Mouse (Mus musculus) frontal cortex, adult (tissue): ENCODE measurements around the gene Jmjd1c.

Source experiments
- ATAC-seq: cut with Nextera tagmentation; 2 replicates; pipeline ENCODE4 v1.9.2; 2017; ENCODE audit warnings: mild to moderate bottlenecking, moderate library complexity, mixed read lengths; ENCODE audit not compliant: low TSS enrichment

Jmjd1c gene

DNA sequence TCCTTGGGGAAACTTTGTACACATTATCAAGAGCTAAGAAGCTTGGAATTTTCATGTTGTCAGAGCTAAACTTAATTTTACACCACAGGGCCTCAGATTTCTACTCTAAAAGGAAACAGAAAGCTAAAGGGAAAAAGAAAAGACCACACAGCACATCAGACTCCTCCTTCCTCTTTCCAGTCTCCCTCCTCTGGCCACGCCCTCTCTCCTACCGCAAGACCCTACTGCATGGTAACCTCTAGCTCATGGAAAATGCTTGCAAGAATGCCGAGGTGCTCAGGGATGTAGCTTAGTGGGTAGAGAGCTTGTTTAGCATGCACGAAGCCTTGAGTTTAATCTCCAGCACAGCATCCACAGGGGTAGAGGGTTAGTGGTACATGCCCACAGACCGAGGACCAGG lies 24.0 kb upstream of the Jmjd1c start:
- ATAC-seq = no peak

DNA sequence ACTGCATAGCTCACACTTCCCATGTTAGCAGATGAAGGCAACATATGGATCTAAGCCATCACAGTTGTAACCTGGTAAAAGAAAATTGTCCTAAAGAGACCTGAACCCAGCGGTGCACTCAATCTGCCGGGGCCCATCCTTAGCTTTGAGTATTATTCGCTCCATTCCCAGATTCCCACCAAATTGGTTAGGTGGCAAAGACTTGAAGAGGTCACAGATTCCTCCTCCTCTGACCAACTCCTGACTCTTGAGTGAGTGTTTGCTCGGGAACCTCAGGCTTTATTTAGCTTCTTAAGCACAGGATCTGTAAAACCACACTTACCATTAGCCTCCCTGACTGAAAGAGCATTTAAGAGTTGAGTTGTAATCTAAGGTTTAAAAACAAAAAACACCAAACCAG lies 23.3 kb upstream of the Jmjd1c start:
- ATAC-seq = no peak

DNA sequence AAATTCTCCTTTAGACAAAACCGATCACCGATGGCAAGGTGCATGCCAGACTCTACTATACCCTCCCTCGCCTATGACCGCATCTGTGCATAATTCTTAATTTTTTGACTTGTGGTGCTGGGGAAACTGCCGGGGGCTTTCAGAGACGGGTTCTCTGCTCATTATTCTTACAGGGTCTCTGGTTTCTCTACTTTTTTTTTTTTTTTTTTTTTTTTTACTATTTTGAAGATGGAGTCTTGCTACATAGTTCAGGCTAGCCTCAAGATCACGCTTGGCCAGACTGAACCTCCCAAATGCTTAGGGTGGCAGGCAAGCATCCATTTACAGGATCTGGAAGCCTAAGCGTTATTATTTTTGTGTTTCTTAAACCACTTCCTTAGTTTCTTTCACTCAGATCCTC lies 22.3 kb upstream of the Jmjd1c start:
- ATAC-seq = no peak

DNA sequence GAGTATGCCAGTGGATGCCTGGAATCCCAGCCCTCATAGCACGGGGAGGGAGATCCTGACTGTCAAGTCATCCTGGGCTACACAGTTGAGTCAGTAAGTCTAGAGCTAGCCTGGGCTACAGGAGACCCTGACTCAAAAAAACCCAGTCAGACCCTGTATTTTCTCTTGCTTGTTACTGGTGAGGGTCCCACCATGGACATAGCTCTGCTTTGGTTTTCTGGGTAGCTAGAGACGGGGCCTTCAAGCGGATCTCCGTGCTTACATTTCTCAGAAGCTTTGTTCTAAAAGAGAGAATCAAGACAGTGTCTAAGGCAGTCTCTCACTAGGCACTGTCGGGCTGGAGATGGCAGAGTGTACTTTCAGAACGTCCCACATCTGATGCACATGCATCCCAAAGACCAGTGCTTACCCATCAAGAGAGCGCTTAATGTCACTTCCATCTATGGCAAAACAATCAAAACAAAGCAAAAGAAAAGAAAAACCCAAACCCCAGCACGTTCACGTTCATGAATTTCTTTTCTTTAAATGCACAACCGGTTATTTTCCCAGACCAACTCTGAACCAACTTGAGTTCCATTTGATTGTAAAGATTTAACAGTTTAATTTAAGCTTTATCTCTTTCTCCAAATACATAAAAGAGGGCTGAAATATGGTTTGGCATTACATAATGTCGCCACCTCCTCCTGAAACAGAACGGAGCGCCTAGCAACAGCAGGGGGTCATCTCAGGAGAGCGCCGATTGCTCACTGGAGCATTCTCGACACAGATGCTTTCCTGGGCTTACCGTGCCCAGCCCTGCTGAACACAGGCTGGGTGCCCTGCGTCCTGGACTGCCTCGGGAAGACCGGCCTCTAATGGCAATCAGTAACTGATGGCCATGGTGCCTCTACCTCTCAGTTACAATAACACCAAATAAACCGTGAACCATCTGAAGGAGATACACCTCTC lies 19.7 kb upstream of the Jmjd1c start:
- peak; percentile 90 for ATAC-seq

DNA sequence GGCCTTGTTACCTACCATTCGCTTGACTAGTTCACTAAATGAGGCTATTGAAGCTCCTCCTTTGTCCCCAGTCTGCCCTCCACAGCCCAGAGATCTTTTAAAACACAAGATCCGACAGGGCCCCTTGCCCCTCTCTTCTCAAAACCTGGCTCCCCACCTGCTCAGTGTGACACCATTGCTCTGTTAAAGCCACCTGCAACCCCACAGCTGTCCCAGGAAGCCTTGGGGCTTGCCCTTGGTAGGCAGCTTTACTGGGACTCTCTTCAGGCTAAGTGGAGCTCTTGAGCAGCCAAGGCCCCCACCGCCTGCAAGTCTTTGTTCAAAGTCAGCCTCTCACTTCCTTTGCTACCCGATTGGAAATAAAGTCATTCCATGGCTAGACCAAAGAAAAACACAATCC lies 16.9 kb upstream of the Jmjd1c start:
- ATAC-seq = no peak

DNA sequence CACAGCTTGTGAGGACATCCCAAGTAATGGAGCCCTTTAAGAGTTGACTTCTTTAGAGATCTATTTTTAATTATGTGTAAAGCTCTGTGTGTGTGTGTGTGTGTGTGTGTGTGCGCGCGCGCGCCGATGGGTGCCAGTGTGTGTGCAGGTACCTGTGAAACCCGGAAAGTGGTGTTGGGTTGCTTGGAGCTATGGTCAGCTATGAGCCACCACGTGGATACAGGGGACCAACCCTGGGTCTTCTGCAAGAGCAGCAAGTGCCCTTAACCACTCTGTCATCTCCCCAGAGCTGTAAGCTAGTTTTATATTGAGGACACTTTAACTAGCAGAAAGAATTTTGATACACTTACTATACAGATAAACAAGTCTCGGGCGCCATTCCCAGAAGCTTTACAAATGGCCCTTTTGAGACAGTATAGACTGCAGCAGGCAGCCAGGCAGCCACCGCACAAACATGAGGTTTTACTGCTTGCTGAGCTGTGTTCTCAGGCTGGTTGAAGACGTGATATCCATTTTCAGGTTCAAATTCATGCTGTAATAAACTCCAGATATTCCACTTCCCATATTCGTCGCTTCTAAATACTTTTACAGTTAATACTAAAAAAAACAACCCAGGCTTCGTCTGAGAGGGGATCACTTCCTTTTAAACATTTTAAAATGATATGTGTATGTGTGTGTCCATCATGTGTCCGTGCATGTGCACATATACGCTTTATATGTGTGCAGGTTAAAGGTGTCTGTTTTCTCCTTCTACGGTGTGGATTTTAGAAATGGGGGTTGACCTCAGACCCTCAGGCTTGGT lies 14.5 kb upstream of the Jmjd1c start:
- ATAC-seq = no peak

DNA sequence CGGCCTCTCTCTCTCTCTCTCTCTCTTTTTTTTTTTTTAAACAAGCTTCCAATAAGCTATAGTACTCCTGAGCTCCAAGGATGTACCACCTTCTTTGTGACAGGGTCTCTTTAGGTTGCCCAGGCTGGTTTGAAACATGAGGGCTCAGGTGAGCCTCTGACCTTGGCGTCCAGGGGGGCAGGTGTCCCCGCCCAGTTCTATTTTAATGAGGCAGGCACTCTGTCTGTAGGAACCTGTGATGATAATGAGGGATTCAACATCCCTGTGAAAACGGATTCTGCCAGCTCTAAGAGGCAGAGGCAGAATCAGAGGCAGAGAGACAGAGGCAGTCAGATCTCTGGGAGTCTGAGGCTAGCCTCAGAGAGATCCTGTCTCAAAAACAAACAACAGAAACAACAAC lies 13.4 kb upstream of the Jmjd1c start:
- no peak for ATAC-seq

DNA sequence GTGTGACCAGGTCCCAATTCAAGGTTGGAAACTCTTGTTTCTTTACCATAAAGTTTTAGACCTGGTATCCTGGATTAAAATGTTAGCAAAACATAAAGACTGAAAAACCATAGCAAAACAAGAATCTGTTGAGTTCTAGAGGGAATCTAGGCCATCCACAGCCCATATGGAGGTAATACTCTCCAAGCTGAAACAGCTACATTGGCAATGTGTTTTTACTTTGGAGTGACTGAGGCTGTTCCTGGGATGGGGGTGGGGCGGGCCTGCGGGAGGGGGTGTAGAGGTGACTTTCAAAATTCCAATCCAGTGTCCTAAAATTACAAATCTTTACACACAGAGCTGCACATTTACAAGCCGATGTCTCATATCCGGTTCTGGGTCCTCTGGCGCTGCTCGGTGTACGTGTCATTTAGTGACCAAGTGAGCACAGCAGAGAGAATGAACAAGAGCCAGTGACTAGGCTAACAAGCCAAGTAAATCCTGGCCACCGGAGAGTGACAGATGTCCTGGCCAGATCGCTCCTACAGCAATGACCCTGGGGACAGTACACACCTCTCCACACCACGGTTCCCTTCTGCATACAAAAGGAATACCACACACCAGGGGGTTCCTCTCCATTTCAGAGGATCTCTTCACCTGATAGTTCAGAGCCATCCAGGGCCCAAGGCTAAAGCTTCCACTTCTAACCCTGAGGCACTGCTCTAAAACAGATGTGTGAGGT lies 12.3 kb upstream of the Jmjd1c start:
- ATAC-seq = peak; percentile 66

DNA sequence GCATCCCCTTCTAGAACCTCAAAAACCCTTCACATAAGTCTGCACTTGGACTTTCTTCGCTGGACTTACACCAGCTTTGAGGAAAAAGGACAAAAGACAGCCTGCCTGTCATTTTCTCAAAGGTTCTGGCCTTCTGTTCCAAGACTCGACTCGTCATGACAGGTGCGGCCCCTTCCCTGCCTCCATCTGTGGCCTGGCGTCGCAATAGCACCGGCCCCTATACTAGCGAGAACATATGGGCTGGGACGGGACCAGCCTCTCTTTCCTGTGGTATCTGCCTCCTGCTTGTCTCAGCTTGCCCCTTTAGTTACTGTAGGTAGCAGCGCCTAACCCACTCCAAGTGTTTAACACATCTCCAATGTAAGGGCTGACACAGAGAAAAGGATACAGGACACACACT lies 10.8 kb upstream of the Jmjd1c start:
- no peak for ATAC-seq

DNA sequence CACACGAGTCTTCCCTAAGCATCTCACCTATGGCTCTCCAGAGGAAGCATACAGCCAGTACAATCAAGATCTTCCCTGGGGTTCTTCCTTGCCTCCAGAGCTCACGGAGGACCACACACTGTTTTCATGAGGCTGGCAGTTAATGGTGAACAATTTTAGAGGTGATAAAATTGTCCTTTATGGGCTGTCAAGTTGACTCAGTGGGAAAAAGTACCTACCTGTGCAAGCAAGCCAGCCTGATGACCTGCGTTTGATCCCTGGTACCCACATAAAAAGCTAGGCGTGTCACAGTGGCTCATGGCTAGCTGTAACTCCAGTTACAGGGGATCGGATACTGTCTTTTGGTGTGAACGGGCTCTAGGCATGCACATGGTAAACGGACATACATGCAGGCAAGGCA lies 10.0 kb upstream of the Jmjd1c start:
- no peak for ATAC-seq

DNA sequence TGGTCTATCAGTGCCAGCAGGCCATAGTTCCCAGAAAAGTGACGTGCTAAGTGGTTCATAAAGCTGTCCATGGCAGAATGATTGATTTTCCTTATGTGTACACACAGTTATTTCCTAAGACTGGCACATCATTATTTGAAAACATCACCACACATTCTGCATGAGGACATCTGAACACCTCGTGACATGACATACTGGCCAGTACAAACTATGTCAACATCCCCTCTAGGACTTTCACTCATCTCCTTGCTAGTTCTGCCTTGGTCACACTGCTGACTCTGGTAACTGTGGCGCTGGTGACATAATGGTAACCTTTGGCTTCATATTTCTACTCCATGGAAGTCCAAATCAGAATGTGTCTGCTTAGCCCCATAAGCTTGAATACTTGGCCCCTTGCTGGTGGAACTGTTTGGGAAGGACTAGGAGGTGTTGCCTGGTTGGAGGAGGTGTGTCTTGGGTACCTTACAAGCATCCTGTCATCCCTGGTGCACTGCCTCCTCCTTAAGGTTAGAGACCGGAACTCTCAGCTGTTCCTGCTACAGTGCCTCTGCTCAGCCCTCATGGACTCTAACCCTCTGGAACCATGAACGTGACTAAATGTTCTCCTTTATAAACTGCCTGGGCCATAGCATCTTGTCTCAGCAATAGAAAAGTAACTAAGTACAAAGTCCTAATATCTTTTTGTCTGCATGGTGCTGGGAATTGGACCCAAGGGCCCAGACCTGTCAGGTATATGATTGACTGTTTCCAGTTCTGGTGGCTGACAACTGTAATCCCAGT lies 8.3 kb upstream of the Jmjd1c start:
- ATAC-seq = no peak

DNA sequence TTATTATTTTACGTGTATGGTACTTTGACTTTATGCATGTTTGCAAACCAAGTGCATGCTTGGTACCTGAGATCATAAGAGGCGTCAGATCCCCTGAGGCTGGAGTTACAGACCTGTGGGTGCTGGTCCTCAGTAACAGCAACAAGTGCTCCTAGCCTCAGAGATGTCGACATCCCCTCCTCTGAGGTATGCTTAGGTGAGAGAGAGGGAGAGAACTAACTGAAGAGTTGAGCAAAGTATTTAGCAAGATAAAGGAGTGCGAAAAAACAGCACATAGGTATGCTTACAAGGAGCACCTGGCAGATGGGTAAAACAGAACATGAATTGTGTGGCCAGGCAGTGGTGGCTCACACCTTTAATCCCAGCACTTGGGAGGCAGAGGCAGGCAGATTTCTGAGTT lies 5.3 kb upstream of the Jmjd1c start:
- ATAC-seq = no peak

DNA sequence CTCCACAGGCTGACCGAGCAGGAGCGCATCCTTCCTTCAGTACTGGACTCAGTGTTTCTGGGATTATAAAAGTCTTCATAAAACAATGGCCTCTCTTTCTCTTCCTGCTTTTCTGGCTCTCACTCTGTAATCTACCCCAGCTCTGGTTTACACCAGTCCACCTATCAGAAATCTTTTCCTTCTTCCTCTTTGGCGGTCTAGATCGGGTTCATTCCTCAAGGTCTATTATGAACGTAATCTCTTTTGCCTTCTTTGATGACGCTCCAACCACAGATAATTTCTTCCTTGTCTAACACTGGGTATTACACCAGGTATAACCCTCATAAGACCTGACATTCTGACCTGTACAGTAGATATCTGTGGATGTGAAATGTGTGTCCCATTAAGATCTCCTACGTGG lies 1.0 kb upstream of the Jmjd1c start:
- ATAC-seq = no peak

DNA sequence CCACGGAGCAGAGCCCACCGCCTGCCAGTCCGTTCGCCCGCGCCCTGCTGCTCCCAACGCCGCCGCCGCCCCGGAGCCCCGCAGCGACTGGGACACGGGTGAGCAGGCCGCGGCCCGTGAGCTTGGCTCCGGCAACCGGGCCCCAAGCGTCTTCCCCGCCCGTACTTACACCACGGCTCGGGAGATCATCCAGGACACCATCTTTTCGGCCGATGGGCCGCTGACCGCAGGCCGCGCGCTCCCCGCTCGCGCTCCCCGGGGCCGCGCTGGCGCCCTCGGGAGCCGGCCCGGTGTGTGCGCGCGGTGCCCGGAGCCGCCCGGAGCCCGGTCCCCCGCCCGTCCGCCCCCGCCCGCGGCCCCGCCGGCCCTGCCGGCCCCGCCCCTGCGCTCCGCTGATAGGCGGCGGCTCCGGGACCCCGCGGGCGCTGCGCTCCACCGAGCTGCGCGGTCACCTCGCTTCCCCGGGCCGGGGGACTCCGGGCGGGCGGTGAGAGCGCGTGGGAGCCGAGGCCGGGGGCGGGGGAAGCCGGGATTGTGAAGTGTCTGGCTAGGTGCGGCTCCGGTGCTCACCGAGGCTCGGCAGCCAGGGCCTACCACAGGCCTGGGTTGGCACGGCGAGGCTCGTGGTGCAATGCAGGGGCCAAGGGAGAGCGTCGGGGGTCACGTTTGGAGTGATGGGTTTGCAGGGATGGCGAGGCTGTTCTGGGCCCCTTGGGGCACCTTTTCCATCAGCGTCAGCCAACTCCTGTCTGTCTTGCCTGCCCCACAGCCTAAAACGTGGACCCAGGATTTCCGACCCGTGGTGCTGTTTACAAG lies 904 bp downstream of the Jmjd1c start, which contains the start of gene Reep3:
TSS of gene Reep3 (minus strand) at position 325 of the 816 bp plus-strand sequence.
- peak; percentile 24 for ATAC-seq

DNA sequence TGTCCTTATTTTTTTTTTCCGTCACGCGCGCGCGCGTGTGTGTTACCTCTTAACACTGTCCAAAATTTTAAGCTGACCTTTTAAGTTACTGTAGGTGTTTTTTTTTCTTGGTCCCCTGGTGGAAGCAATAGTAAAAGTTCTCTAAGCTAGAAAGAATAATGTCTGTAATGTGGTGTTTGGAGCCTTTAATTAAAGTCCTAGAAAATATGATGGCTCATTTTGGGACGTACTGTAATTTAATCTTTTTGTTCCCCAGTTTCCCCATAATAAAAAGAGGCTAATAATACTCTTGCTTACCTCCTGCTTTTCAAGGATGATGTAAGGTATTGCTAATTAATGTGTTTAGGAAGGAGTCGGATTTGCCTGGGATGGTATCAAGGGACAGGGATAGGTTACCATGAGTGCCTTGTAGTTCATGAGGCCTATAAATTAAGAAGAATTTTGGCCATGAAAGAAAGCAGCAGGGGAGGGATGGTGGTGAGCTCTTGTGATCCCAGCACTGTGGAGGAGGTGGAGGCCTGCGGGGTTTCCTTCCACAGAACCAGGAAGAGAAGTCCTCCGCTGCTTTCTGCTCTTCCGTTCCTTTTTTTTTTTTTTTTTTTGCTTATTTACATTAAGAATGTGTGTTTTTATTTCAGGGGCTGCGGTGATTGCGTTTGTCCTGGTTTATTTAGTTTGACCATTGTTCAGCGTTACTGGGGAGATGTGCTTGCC lies 1.7 kb downstream of the Jmjd1c start:
- no peak for ATAC-seq

DNA sequence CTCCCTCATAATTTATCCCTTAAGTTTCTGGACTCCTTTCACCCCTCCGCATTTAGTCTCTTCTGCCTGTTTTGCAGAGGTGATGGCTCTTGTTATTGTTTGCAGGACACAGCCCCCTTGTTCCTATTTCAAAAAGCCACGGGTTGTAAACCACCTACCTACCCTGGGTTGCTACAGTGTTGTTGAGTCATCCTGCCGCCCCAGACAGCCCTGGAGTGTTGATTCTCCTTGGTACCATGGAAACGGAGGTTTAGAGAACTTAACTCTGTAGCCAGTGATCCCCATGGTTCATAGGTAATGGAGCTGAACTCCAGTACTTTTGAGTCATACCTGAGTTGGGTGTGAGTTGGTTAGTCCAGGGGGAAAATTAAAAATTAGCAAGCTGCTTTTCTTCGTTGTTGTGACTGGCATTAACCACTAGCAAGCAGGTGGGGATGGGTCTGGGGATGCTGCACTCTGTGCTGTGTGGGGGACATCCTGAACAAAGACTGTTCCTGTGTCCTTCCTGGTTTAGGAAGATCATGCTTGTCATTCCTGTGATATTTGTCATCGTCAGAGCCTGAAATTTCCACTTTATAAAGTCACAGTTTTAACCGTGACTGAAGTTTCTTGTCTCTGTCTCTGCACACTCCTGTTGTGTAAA lies 2.6 kb downstream of the Jmjd1c start:
- ATAC-seq = peak; percentile 33

DNA sequence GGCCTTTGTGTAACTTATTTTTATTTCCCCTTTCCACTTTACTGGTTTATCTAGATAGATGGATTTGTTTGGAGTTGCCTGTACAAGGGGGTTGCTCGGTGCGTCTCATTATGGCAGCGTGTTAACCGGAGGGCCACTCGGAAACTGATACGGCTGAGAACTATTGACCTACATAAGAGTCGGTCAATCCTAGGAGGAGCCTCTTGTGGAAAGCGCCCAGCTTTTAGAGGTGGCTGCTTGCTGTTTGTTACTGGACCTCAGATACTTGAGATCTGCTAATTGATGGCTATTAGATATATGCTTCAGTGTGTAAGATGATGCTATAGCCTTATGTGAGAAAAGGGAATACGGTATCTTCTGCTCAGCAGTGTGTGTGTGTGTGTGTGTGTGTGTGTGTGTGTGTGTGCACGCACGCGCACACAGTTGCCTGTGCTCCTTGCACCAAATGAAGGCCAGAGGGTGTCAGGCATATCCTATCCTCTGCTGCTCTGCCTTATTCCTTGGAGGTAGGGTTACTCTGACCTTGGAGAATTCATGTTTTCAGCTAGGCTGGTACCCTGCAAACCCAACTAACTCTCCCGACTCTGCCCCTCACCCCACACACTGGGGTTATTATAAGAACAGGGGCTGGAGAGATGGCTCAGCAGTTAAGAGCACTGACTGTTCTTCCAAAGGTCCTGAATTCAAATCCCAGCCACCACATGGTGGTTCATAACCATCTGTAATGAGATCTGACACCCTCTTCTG lies 3.4 kb downstream of the Jmjd1c start:
- ATAC-seq = no peak

DNA sequence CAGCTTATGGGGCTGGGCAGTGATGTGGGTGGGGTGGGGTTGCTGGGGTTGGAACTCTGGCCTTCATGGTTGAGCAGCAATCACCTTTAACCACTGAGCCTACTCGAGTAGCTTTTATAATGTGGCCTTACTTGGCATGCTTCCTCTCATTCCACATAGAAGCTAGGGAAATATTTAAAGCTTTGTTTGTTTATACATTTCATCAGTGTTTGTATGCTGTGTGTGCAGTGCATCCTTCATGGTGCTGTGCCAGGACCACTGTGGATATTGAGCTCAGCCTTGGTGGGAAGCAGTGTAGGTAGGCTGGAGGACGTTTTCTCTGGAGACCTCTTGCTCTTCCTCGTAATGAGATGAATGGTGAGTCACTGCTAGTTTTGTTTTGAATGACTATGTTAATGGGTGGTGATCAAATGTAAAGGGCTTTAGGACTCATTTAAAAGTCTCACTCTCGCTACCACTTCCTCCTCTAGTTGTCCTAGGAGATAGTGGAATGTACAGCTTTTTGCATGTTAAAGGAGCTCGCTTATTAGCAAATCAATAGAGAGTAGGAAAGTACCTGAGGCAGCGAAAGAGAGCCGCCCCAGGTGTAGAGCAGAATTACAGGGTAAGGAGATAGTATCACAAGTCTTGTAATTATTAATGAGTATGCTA lies 4.2 kb downstream of the Jmjd1c start:
- no peak for ATAC-seq
